Mouse (Mus musculus) heart, embryonic 10.5 days (tissue): ENCODE results near the gene Sp100. TPM values are rescaled to one million over a fixed set of nuclear protein-coding genes. Genes with fewer than 3 reads are reported as not detected.

Experiments
- microRNA-seq: library from miRNA; unstranded; fragments of <30 nt; microRNA quantifications from one replicate; pipeline ENCODE4, GENCODE M21; 2017
- polyA plus RNA-seq: library from polyadenylated mRNA; unstranded; fragments of >200 nt; fragmentation: Nextera tagmentation; extraction: Ambion mirVana; gene quantifications from 2 replicates; pipeline ENCODE4 v1.2.1, GENCODE M21; 2016

Sp100 gene
- polyA plus RNA-seq, 1 experiment from 2014 or later = 0.46 TPM

Small RNA genes within 50 kb of the gene (microRNA-seq; reads per million reads assigned to microRNA genes)
- not detected for gene Mir8096

Other genes starting within 250 kb of the Sp100 start
- not detected in 2 replicates for gene G530012D18Rik, start 74.3 kb upstream of the Sp100 start, polyA plus RNA-seq
- gene Sp110, start 51.2 kb upstream of the Sp100 start, polyA plus RNA-seq = 0.57 and 0.62 TPM in 2 replicates
- gene Sp140, start 49.6 kb upstream of the Sp100 start, polyA plus RNA-seq = 1.7 and 2.1 TPM in 2 replicates
- 1.0 and 1.2 TPM in 2 replicates for gene A630001G21Rik, start 128.7 kb downstream of the Sp100 start, polyA plus RNA-seq
- gene Cab39, start 143.5 kb downstream of the Sp100 start, polyA plus RNA-seq = 24.2 and 31.6 TPM in 2 replicates
- 193 and 231 TPM in 2 replicates for gene Itm2c, start 244.3 kb downstream of the Sp100 start, polyA plus RNA-seq